Mouse (Mus musculus): ENCODE results near the gene Zc3h15. TPM values are rescaled to one million over a fixed set of nuclear protein-coding genes. Genes with fewer than 3 reads are reported as not detected.
"Not testable (repeated sequence)": the region's sequence is repeated elsewhere in the genome, so short reads cannot be mapped to it uniquely, and the experiment has no call there.

The Zc3h15 gene
- polyA plus RNA-seq, 1 experiment from 2014 or later = 120 TPM

DNA sequence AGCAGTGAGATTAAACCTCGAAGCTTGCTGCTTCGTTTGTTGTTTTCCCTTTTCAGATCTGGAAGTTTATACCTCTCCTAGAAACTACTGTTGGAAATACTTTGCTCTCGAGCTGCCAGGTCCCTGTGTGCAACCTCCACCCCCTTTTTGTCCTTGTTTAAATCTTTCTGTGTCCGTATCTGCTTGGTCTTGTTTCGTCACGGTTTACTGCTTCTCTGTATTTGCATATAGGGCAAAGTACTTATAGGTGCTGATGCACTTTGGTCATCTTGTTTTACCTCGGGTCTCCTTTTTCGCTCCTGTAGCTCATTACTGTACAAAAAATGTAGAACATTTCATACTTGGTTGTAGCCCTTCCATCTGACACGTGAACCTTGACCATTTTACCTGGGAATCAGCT, 4.7 kb downstream of the Zc3h15 start:
- no peak for ATAC-seq (ENCODE audit: insufficient number of reproducible peaks, low FRiP score)
- WGBS = 88% methylated on average over 9 of the region's 9 CpGs
- no peak overlapping the region for H3K27ac ChIP-seq (ENCODE audit: poor library complexity, severe bottlenecking)

DNA sequence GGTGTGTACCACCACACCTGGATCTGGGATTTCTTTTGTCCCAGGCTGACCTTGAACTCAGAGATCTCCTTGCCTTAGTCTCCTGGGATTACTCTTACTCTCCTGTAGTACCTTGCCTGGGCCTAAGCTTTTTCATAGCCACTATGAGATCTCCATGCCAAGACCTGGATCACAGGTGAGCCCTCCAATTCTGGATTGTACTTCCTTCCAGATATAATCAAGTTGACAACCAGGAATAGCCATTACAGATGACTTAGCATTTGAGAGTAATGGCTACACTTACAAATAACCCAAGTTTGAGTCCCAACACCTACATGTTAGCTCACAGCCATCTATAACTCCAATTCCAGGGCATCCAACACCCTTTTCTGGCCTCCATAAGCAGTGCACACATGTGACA, 8.4 kb downstream of the Zc3h15 start:
- no peak overlapping the region for H3K4me3 ChIP-seq
- no peak overlapping the region for H3K4me2 ChIP-seq
- no peaks in the 10 kb centered on the region for H3K27me3 ChIP-seq (replicated peaks)
- H3K9ac ChIP-seq = no peak overlapping the region
- H3K4me1 ChIP-seq (replicated peaks) = peaks cover 6% of the 10 kb centered on the region
- H3K36me3 ChIP-seq = peaks cover 14% of the 10 kb centered on the region
- H3K27ac ChIP-seq (ENCODE audit: poor library complexity, severe bottlenecking) = no peak overlapping the region
- ATAC-seq (ENCODE audit: insufficient number of reproducible peaks, low FRiP score) = no peak
- H3K9me3 ChIP-seq (replicated peaks) = no peaks in the 10 kb centered on the region

More for the DNA sequence above, 4.7 kb downstream of the Zc3h15 start:
- H3K4me2 ChIP-seq = no peak overlapping the region
- H3K4me3 ChIP-seq = no peak overlapping the region
- peaks cover 7% of the 10 kb centered on the region; the same call in 1 of the 2 replicates for H3K36me3 ChIP-seq
- H3K27me3 ChIP-seq (replicated peaks) = no peaks in the 10 kb centered on the region
- H3K9ac ChIP-seq = no peak overlapping the region
- no peaks in the 10 kb centered on the region for H3K9me3 ChIP-seq (replicated peaks)
- H3K4me1 ChIP-seq (replicated peaks) = peaks cover 17% of the 10 kb centered on the region

DNA sequence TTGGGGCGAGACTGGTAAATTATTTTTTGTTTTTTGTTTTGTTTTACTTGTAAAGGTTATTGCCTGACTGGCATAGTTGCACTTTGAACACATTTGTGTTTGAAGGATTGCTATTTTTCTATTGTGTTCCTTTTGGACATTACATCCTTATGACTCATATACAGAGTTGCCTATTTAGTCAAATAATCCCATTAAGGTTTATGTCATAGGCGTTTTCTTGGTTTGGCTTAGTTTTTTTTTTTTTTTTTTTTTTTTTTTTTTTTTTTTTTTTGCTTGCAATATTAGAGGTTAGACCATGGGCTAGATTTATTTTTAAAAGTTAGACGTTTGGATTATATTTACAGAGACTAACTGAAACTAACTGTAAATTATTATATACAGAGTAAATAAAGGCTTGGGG, 15.0 kb downstream of the Zc3h15 start:
- H3K36me3 ChIP-seq = peaks cover 30% of the 10 kb centered on the region
- 77% methylated on average over 3 of the region's 3 CpGs for WGBS

DNA sequence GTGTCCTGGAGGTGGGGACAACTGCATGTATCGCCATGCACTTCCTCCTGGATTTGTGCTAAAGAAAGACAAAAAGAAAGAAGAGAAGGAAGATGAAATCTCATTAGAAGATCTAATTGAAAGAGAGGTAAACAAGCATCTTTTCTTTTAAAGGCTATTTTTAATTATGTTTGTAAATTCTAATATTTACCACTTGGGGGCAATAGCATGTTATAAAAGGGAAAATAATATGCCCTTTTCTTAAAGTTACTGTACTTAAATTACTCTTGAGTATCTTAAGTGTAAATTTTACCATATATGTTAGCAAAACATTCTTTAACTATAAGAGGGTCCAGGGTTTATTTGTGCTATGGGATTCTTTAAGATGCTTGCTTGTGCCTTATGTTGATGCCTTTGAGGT, 15.9 kb downstream of the Zc3h15 start:
- H3K9me3 ChIP-seq (replicated peaks) = no peaks in the 10 kb centered on the region
- H3K36me3 ChIP-seq = peaks cover 28% of the 10 kb centered on the region
- no peak overlapping the region for H3K4me2 ChIP-seq
- H3K27ac ChIP-seq (ENCODE audit: poor library complexity, severe bottlenecking) = no peak overlapping the region
- ATAC-seq (ENCODE audit: insufficient number of reproducible peaks, low FRiP score) = no peak
- H3K4me1 ChIP-seq (replicated peaks) = no peaks in the 10 kb centered on the region
- 88% methylated on average over 1 of the region's 1 CpGs for WGBS
- no peak overlapping the region for H3K4me3 ChIP-seq
- H3K9ac ChIP-seq = no peak overlapping the region
- no peaks in the 10 kb centered on the region for H3K27me3 ChIP-seq (replicated peaks)

More for the DNA sequence above, 15.0 kb downstream of the Zc3h15 start:
- Histone ChIP-seq H3K4me1 (replicated peaks) (no peaks in the 10 kb centered on the region), H3K4me2 (no peak overlapping the region), H3K27me3 (replicated peaks) (no peaks in the 10 kb centered on the region), H3K27ac (ENCODE audit: poor library complexity, severe bottlenecking) (no peak overlapping the region), H3K9me3 (replicated peaks) (no peaks in the 10 kb centered on the region), H3K9ac (no peak overlapping the region), H3K4me3 (no peak overlapping the region)
- no peak for ATAC-seq (ENCODE audit: insufficient number of reproducible peaks, low FRiP score)

DNA sequence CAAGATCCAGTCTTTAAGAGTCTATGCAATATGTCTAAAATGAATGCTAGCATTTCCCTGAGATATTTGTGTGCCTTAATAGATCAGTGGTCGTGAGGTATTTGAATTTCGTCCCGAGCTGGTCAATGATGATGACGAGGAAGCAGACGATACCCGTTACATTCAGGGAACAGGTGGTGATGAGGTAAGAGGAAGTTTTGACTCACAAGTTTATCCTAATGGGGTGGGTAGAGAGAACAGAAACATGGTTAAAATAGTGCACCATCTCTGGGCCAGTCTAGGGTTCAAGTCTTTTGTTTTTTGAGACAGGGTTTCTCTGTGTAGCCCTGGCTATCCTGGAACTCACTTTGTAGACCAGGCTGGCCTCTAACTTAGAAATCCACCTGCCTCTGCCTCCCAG, 17.1 kb downstream of the Zc3h15 start:
- Histone ChIP-seq H3K4me3 (no peak overlapping the region), H3K4me1 (replicated peaks) (no peaks in the 10 kb centered on the region), H3K4me2 (no peak overlapping the region), H3K27me3 (replicated peaks) (no peaks in the 10 kb centered on the region), H3K36me3 (peaks cover 28% of the 10 kb centered on the region), H3K9ac (no peak overlapping the region), H3K27ac (ENCODE audit: poor library complexity, severe bottlenecking) (no peak overlapping the region), H3K9me3 (replicated peaks) (no peaks in the 10 kb centered on the region)
- WGBS = 92% methylated on average over 6 of the region's 6 CpGs
- ATAC-seq (ENCODE audit: insufficient number of reproducible peaks, low FRiP score) = no peak

DNA sequence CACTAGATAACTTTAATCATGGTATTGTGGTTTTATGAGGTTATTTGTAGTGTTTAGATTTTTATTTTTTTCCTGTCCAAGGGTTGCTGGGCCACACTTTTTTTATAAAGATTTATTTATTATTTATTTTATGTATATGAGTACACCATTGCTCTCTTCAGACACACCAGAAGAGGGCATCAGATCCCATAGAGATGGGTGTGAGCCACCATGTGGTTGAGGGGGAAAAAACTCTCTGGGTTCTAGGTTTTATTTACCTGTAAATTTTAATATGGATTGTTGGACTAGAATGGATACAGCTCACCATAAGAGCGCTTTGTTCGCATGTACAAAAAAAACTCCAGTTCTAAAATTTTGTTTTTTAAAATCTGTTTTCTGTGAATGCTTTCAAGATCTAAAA, 20.8 kb downstream of the Zc3h15 start:
- not testable (repeated sequence) for H3K4me3 ChIP-seq; H3K9me3 ChIP-seq (replicated peaks); H3K27me3 ChIP-seq (replicated peaks); H3K27ac ChIP-seq (ENCODE audit: poor library complexity, severe bottlenecking); H3K4me2 ChIP-seq; H3K4me1 ChIP-seq (replicated peaks); H3K9ac ChIP-seq; ATAC-seq (ENCODE audit: insufficient number of reproducible peaks, low FRiP score)
- peaks cover 31% of the 10 kb centered on the region for H3K36me3 ChIP-seq
- WGBS = 97% methylated on average over 2 of the region's 2 CpGs

DNA sequence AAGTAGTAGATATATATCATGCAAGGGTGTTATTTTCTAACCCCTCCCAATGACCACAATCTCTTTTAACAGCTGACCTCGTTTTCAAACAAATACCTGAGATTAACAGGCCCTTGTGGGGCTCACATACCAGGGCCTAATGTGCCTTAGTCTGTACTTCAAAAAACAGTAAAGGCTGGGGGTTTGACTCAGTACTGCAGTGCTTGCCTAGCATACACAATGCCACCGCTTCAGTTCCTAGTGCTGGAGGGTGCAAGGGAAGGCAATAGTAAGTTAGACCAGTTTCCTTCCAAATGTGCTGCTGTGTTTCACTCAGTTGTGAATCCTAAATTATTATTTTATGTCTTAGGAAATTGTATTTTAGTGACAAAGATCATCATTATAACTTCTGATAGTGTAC, 23.2 kb downstream of the Zc3h15 start:
- no peaks in the 10 kb centered on the region for H3K27me3 ChIP-seq (replicated peaks)
- ATAC-seq (ENCODE audit: insufficient number of reproducible peaks, low FRiP score) = no peak
- H3K9ac ChIP-seq = no peak overlapping the region
- no peak overlapping the region for H3K27ac ChIP-seq (ENCODE audit: poor library complexity, severe bottlenecking)
- peaks cover 19% of the 10 kb centered on the region for H3K36me3 ChIP-seq
- no peaks in the 10 kb centered on the region for H3K4me1 ChIP-seq (replicated peaks)
- 79% methylated on average over 2 of the region's 2 CpGs for WGBS
- H3K9me3 ChIP-seq (replicated peaks) = no peaks in the 10 kb centered on the region
- no peak overlapping the region for H3K4me2 ChIP-seq
- no peak overlapping the region for H3K4me3 ChIP-seq

DNA sequence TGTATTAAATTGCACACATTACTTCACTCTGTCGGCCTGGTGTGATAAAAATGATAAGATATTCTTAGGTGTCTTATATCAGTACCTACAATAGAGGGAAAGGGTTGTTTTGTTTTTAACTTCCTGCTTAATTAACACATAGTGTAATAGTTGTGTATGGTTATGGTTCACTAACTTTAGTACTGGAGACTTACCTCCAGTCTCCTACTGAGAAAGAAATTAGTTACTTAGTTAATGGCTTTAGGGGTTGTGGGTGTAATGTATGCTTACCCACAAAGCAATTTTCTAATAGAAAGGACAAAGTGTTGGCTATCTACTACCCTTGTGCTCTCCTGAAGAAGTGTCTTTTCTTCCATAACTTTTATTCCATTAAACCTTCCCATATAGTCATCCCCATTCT, 23.8 kb downstream of the Zc3h15 start:
- no peak for ATAC-seq (ENCODE audit: insufficient number of reproducible peaks, low FRiP score)
- Histone ChIP-seq H3K9ac (no peak overlapping the region), H3K27ac (ENCODE audit: poor library complexity, severe bottlenecking) (no peak overlapping the region), H3K4me2 (no peak overlapping the region), H3K36me3 (peaks cover 18% of the 10 kb centered on the region), H3K27me3 (replicated peaks) (no peaks in the 10 kb centered on the region), H3K4me1 (replicated peaks) (peaks cover 1% of the 10 kb centered on the region; the same call in 1 of the 2 replicates), H3K4me3 (no peak overlapping the region), H3K9me3 (replicated peaks) (no peaks in the 10 kb centered on the region)
- 51% methylated on average over 1 of the region's 1 CpGs for WGBS

DNA sequence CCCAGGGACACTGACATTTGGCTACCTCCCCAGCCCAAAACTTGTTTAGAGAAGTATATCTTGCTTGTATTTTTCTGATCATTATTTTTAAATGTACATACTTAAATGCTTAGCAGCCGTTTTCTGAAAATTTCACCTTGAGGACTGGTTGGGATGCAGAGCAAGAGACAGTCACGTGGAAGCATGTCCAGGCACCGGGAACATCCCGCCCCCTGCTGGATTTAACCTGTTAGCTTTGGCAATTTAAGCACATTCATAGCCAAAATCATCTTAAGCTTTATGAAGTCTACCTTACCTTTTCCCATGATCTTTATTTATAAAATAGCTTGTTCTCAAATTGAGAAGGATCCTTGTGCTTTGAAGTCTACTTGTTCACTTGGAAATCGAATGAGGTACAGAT, 25.8 kb downstream of the Zc3h15 start:
- Histone ChIP-seq H3K27ac (ENCODE audit: poor library complexity, severe bottlenecking) (no peak overlapping the region), H3K9ac (no peak overlapping the region), H3K27me3 (replicated peaks) (no peaks in the 10 kb centered on the region), H3K36me3 (peaks cover 19% of the 10 kb centered on the region), H3K4me3 (no peak overlapping the region), H3K4me2 (no peak overlapping the region), H3K9me3 (replicated peaks) (no peaks in the 10 kb centered on the region), H3K4me1 (replicated peaks) (peaks cover 16% of the 10 kb centered on the region)
- no peak for ATAC-seq (ENCODE audit: insufficient number of reproducible peaks, low FRiP score)
- WGBS = 79% methylated on average over 5 of the region's 5 CpGs

DNA sequence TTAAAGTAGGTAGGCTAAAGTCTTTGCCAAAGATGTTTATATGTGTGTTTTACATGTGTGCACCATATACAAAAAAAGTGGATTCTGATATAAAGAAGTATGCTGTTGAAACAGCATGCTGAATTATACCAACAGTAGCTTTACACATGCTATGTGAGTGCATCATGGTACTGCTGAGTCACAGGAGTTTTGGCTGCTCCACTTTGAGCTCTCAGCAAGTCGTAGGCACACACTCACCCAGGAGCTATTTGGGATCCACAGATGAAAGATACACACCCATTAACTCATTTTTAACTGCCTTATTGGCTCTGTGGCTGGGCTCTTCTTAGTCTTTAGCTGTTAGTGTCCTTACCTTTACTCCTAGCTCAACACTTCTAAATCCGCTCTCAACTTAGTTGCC, 27.6 kb downstream of the Zc3h15 start:
- H3K27me3 ChIP-seq (replicated peaks) = no peaks in the 10 kb centered on the region

DNA sequence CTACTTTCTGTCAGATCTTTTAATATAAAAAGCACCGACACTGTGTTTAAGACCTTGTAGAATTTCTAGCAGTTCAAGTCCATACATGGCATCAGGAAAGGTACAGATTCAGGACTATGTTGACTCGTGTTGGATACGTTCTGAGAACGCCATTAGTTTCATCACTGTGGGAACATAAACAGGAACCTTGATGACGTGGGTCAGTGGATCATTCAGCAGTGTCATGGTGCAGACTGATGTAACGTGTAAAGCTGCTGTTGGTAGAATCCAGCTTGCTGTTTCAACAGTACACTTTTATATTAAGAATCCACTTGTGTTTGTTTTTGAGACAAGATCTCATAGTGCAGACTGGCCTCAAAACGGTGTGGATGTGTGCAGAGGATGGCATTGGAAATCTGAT, 28.8 kb downstream of the Zc3h15 start:
- ATAC-seq (ENCODE audit: insufficient number of reproducible peaks, low FRiP score) = no peak
- Histone ChIP-seq H3K4me2 (no peak overlapping the region), H3K9me3 (replicated peaks) (no peaks in the 10 kb centered on the region), H3K4me1 (replicated peaks) (peaks cover 29% of the 10 kb centered on the region), H3K36me3 (peaks cover 17% of the 10 kb centered on the region), H3K27me3 (replicated peaks) (no peaks in the 10 kb centered on the region), H3K4me3 (no peak overlapping the region), H3K27ac (ENCODE audit: poor library complexity, severe bottlenecking) (no peak overlapping the region), H3K9ac (no peak overlapping the region)
- 57% methylated on average over 7 of the region's 7 CpGs for WGBS

More for the DNA sequence above, 27.6 kb downstream of the Zc3h15 start:
- Histone ChIP-seq H3K27ac (ENCODE audit: poor library complexity, severe bottlenecking) (no peak overlapping the region), H3K4me3 (no peak overlapping the region), H3K9ac (no peak overlapping the region), H3K36me3 (peaks cover 20% of the 10 kb centered on the region), H3K9me3 (replicated peaks) (no peaks in the 10 kb centered on the region), H3K4me2 (no peak overlapping the region), H3K4me1 (replicated peaks) (peaks cover 29% of the 10 kb centered on the region)
- WGBS = 87% methylated on average over 2 of the region's 2 CpGs
- ATAC-seq (ENCODE audit: insufficient number of reproducible peaks, low FRiP score) = no peak

DNA sequence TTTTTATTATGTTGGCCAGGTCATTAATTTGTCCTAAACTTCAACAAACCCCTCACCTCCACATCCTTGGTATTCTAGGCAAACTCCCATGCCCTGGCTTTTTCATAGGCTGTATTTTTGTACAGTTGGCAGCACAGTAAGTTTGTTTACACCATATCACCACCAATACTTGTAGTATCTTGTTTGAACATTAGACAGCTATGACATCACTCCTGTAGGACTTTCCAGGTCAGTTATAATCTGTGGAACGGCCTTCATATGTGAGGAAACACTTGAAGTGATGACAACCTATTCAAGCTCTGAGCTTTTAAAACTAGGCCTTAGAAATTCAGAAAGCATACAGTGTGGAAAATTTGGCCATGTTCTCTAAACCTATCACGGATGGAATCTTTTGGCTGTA, 29.6 kb downstream of the Zc3h15 start:
- Histone ChIP-seq H3K4me3 (no peak overlapping the region), H3K36me3 (peaks cover 13% of the 10 kb centered on the region), H3K9ac (no peak overlapping the region), H3K4me1 (replicated peaks) (peaks cover 29% of the 10 kb centered on the region), H3K9me3 (replicated peaks) (no peaks in the 10 kb centered on the region), H3K4me2 (no peak overlapping the region), H3K27me3 (replicated peaks) (no peaks in the 10 kb centered on the region), H3K27ac (ENCODE audit: poor library complexity, severe bottlenecking) (no peak overlapping the region)
- 50% methylated on average over 2 of the region's 2 CpGs for WGBS
- no peak for ATAC-seq (ENCODE audit: insufficient number of reproducible peaks, low FRiP score)

All from heart, embryonic 12.5 days (tissue).